Mouse (Mus musculus) stomach, embryonic 15.5 days (tissue): ENCODE results near the gene Svop. TPM values are rescaled to one million over a fixed set of nuclear protein-coding genes. Genes with fewer than 3 reads are reported as not detected.

ENCODE experiments used
- ATAC-seq: fragments of 200-750 bp; cut with Nextera tagmentation; 2 replicates; pipeline ENCODE4 v1.8.0; 2017; ENCODE audit warnings: low read depth, moderate number of reproducible peaks, moderate TSS enrichment; ENCODE audit not compliant: insufficient read depth, low FRiP score
- H3K27ac ChIP-seq: fragments of 300-500 bp; sonication (generic); 2 replicates; pipeline ENCODE4 v1.5.1; 2015; ENCODE audit warnings: mild to moderate bottlenecking, inconsistent platforms
- H3K27me3 ChIP-seq: fragments of 300-500 bp; sonication (generic); replicated peaks from 2 replicates; pipeline ENCODE4 v1.6.1; 2015; ENCODE audit warnings: inconsistent platforms
- H3K36me3 ChIP-seq: fragments of 300-500 bp; sonication (generic); 2 replicates; pipeline ENCODE4 v1.6.1; 2015; ENCODE audit warnings: inconsistent platforms
- H3K4me1 ChIP-seq: fragments of 300-500 bp; sonication (generic); 2 replicates; pipeline ENCODE4 v1.6.1; 2015; ENCODE audit warnings: inconsistent platforms
- H3K4me2 ChIP-seq: fragments of 300-500 bp; sonication (generic); 2 replicates; pipeline ENCODE4 v1.6.1; 2015; ENCODE audit warnings: mild to moderate bottlenecking, inconsistent platforms
- H3K4me3 ChIP-seq: fragments of 300-500 bp; sonication (generic); replicated peaks from 2 replicates; pipeline ENCODE4 v1.5.1; 2015; ENCODE audit warnings: inconsistent platforms
- H3K9ac ChIP-seq: fragments of 300-500 bp; sonication (generic); 2 replicates; pipeline ENCODE4 v1.6.1; 2015; ENCODE audit warnings: inconsistent platforms
- H3K9me3 ChIP-seq: fragments of 300-500 bp; sonication (generic); 2 replicates; pipeline ENCODE4 v1.6.1; 2016; ENCODE audit warnings: inconsistent platforms
- WGBS: fragments of 180-500 bp; shearing (Covaris S2); methylation state at CpG from one replicate; pipeline ENCODE4 v1.1.7; 2015; 5-methylcytosine and 5-hydroxymethylcytosine counted together
- polyA plus RNA-seq: library from polyadenylated mRNA; unstranded; fragments of >200 nt; fragmentation: Nextera tagmentation; extraction: Ambion mirVana; gene quantifications from 2 replicates; pipeline ENCODE4 v1.2.1, GENCODE M21; 2015

Svop gene
- polyA plus RNA-seq, 1 experiment from 2014 or later = 1.9 TPM

GRCm38 (mm10) chr5:114063958-114064357 is 27.4 kb downstream of the Svop start:
- no peaks in the 10 kb centered on the region for H3K36me3 ChIP-seq
- 77% methylated on average over 4 of the region's 4 CpGs for whole genome bisulfite sequencing
- no peaks in the 10 kb centered on the region for H3K4me1 ChIP-seq
- H3K27me3 ChIP-seq = no peaks in the 10 kb centered on the region
- H3K4me3 ChIP-seq = no peak overlapping the region
- H3K4me2 ChIP-seq = no peak overlapping the region
- H3K9ac ChIP-seq = no peak overlapping the region
- no peak overlapping the region for H3K27ac ChIP-seq
- no peaks in the 10 kb centered on the region for H3K9me3 ChIP-seq
- ATAC-seq = no peak

GRCm38 (mm10) chr5:114061675-114062074 is 29.7 kb downstream of the Svop start:
- Histone ChIP-seq H3K9ac (no peak overlapping the region), H3K36me3 (no peaks in the 10 kb centered on the region), H3K9me3 (no peaks in the 10 kb centered on the region), H3K4me3 (no peak overlapping the region), H3K27ac (no peak overlapping the region), H3K4me1 (no peaks in the 10 kb centered on the region), H3K4me2 (no peak overlapping the region), H3K27me3 (no peaks in the 10 kb centered on the region)
- WGBS = 47% methylated on average over 7 of the region's 7 CpGs
- ATAC-seq = no peak

GRCm38 (mm10) chr5:114057129-114057731 is 34.1 kb downstream of the Svop start:
- Histone ChIP-seq H3K9me3 (no peaks in the 10 kb centered on the region), H3K27ac (no peak overlapping the region), H3K27me3 (no peaks in the 10 kb centered on the region), H3K4me2 (no peak overlapping the region), H3K4me3 (no peak overlapping the region), H3K36me3 (no peaks in the 10 kb centered on the region), H3K9ac (no peak overlapping the region), H3K4me1 (0 out of 2 replicates have a peak, but pooled peaks cover 4% of the 10 kb centered on the region)
- WGBS = 80% methylated on average over 9 of the region's 9 CpGs
- no peak for ATAC-seq

- Histone ChIP-seq H3K36me3 (no peaks in the 10 kb centered on the region), H3K27me3 (no peaks in the 10 kb centered on the region), H3K9me3 (no peaks in the 10 kb centered on the region), H3K27ac (peak overlapping the region; percentile 26; the same call in 1 of the 2 replicates), H3K4me1 (0 out of 2 replicates have a peak, but pooled peaks cover 6% of the 10 kb centered on the region), H3K9ac (no peak overlapping the region), H3K4me3 (peak overlapping the region; percentile 14; the same call in 1 of the 2 replicates), H3K4me2 (peak overlapping the region; percentile 44)
- WGBS = 25% methylated on average over 9 of the region's 9 CpGs
- ATAC-seq = peak; percentile 35; the same call in 1 of the 2 replicates
Observed at GRCm38 (mm10) chr5:114052246-114052761, 39.1 kb downstream of the Svop start.

- H3K27ac ChIP-seq = no peak overlapping the region
- 48% methylated on average over 12 of the region's 12 CpGs for WGBS
- H3K27me3 ChIP-seq = no peaks in the 10 kb centered on the region
- no peak overlapping the region for H3K4me2 ChIP-seq
- H3K36me3 ChIP-seq = no peaks in the 10 kb centered on the region
- no peaks in the 10 kb centered on the region for H3K9me3 ChIP-seq
- no peak overlapping the region for H3K4me3 ChIP-seq
- no peak for ATAC-seq
- 0 out of 2 replicates have a peak, but pooled peaks cover 6% of the 10 kb centered on the region for H3K4me1 ChIP-seq
- H3K9ac ChIP-seq = no peak overlapping the region
Observed at GRCm38 (mm10) chr5:114048731-114049308, 42.5 kb downstream of the Svop start.

GRCm38 (mm10) chr5:114047182-114047581 is 44.2 kb downstream of the Svop start:
- no peaks in the 10 kb centered on the region for H3K36me3 ChIP-seq
- no peak overlapping the region for H3K4me3 ChIP-seq
- WGBS = 80% methylated on average over 5 of the region's 5 CpGs
- H3K4me2 ChIP-seq = no peak overlapping the region
- ATAC-seq = no peak
- no peak overlapping the region for H3K9ac ChIP-seq
- no peak overlapping the region for H3K27ac ChIP-seq
- no peaks in the 10 kb centered on the region for H3K27me3 ChIP-seq
- no peaks in the 10 kb centered on the region for H3K9me3 ChIP-seq
- 0 out of 2 replicates have a peak, but pooled peaks cover 1% of the 10 kb centered on the region for H3K4me1 ChIP-seq

GRCm38 (mm10) chr5:114046604-114047003 is 44.8 kb downstream of the Svop start:
- H3K27me3 ChIP-seq = no peaks in the 10 kb centered on the region
- no peak for ATAC-seq
- H3K36me3 ChIP-seq = no peaks in the 10 kb centered on the region
- WGBS = 53% methylated on average over 3 of the region's 3 CpGs
- no peak overlapping the region for H3K4me2 ChIP-seq
- no peak overlapping the region for H3K4me3 ChIP-seq
- no peak overlapping the region for H3K27ac ChIP-seq
- H3K4me1 ChIP-seq = no peaks in the 10 kb centered on the region
- no peaks in the 10 kb centered on the region for H3K9me3 ChIP-seq
- no peak overlapping the region for H3K9ac ChIP-seq

GRCm38 (mm10) chr5:114046151-114046550 is 45.2 kb downstream of the Svop start:
- 60% methylated on average over 3 of the region's 3 CpGs for WGBS

GRCm38 (mm10) chr5:114045134-114045533 is 46.2 kb downstream of the Svop start:
- Histone ChIP-seq H3K9ac (no peak overlapping the region), H3K27ac (no peak overlapping the region), H3K4me3 (no peak overlapping the region), H3K4me2 (no peak overlapping the region), H3K4me1 (no peaks in the 10 kb centered on the region), H3K36me3 (no peaks in the 10 kb centered on the region), H3K9me3 (no peaks in the 10 kb centered on the region), H3K27me3 (no peaks in the 10 kb centered on the region)
- no peak for ATAC-seq
- WGBS = 62% methylated on average over 1 of the region's 1 CpGs

More at GRCm38 (mm10) chr5:114046151-114046550, 45.2 kb downstream of the Svop start:
- no peaks in the 10 kb centered on the region for H3K4me1 ChIP-seq
- no peaks in the 10 kb centered on the region for H3K9me3 ChIP-seq
- H3K4me3 ChIP-seq = no peak overlapping the region
- H3K36me3 ChIP-seq = no peaks in the 10 kb centered on the region
- no peak overlapping the region for H3K27ac ChIP-seq
- H3K4me2 ChIP-seq = no peak overlapping the region
- H3K9ac ChIP-seq = no peak overlapping the region
- H3K27me3 ChIP-seq = no peaks in the 10 kb centered on the region
- no peak for ATAC-seq

GRCm38 (mm10) chr5:114043800-114044199 is 47.6 kb downstream of the Svop start:
- Histone ChIP-seq H3K4me1 (no peaks in the 10 kb centered on the region), H3K27ac (no peak overlapping the region), H3K4me3 (no peak overlapping the region), H3K9ac (no peak overlapping the region), H3K9me3 (no peaks in the 10 kb centered on the region), H3K4me2 (no peak overlapping the region), H3K36me3 (no peaks in the 10 kb centered on the region), H3K27me3 (no peaks in the 10 kb centered on the region)
- no peak for ATAC-seq
- 72% methylated on average over 4 of the region's 4 CpGs for WGBS

GRCm38 (mm10) chr5:114041327-114041930 is 49.9 kb downstream of the Svop start:
- H3K27ac ChIP-seq = peak overlapping the region; percentile 32; the same call in 1 of the 2 replicates
- H3K4me3 ChIP-seq = no peak overlapping the region
- no peak overlapping the region for H3K9ac ChIP-seq
- no peaks in the 10 kb centered on the region for H3K4me1 ChIP-seq
- 12% methylated on average over 15 of the region's 15 CpGs for WGBS
- H3K9me3 ChIP-seq = no peaks in the 10 kb centered on the region
- peak overlapping the region; percentile 46 for H3K4me2 ChIP-seq
- peak; percentile 91 for ATAC-seq
- no peaks in the 10 kb centered on the region for H3K36me3 ChIP-seq
- no peaks in the 10 kb centered on the region for H3K27me3 ChIP-seq

- WGBS = 70% methylated on average over 1 of the region's 1 CpGs
- H3K4me3 ChIP-seq = no peak overlapping the region
- no peaks in the 10 kb centered on the region for H3K4me1 ChIP-seq
- H3K27me3 ChIP-seq = no peaks in the 10 kb centered on the region
- H3K9me3 ChIP-seq = no peaks in the 10 kb centered on the region
- no peaks in the 10 kb centered on the region for H3K36me3 ChIP-seq
- no peak for ATAC-seq
- peak overlapping the region; percentile 32; the same call in 1 of the 2 replicates for H3K27ac ChIP-seq
- no peak overlapping the region for H3K9ac ChIP-seq
- peak overlapping the region; percentile 46 for H3K4me2 ChIP-seq
Observed at GRCm38 (mm10) chr5:114040911-114041310, 50.5 kb downstream of the Svop start.
